Mouse (Mus musculus): Measurements from ENCODE around the gene Kcnh1. TPM values are rescaled to one million over a fixed set of nuclear protein-coding genes. Genes with fewer than 3 reads are reported as not detected.
A peak's percentile ranks its signal among the peaks of the same experiment; 100 is the strongest.

Kcnh1 gene
- polyA plus RNA-seq, 1 experiment from 2014 or later = 3.0 TPM

DNA sequence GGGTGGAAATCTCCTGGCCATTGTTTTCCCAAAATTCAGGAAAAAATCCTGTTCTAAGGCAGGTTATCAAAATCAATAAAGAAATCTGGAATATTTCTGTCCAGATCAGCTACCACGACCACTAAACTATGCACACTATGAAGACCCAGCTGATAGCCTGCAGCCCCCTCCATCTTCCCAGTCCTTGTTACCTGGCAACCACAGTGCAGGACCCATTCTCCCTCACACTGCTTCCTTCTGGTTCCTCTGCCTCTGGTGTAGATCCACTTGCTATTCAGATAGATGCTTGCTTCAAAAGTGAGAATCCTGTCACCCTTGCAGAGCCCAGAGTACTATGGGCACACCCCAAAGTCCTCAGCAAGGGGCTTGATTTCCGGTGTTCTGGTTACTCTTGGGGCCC, 351.5 kb downstream of the Kcnh1 start:
- peak; percentile 70; the same call in 1 of the 2 replicates for ATAC-seq
- Histone ChIP-seq H3K4me1 (ENCODE audit: control insufficient read depth, insufficient read depth, low read length) (peaks cover 6% of the 10 kb centered on the region; the same call in 1 of the 2 replicates), H3K4me2 (ENCODE audit: low read length) (no peak overlapping the region), H3K9ac (ENCODE audit: low read depth, low read length) (no peak overlapping the region), H3K4me3 (ENCODE audit: low read depth, low read length) (no peak overlapping the region), H3K27me3 (ENCODE audit: control insufficient read depth, insufficient read depth, low read depth, low read length) (no peaks in the 10 kb centered on the region), H3K9me3 (replicated peaks; ENCODE audit: control insufficient read depth, low read length, poor library complexity, severe bottlenecking) (no peaks in the 10 kb centered on the region), H3K27ac (ENCODE audit: low read length) (no peak overlapping the region), H3K36me3 (ENCODE audit: control insufficient read depth, insufficient read depth, low read length) (no peaks in the 10 kb centered on the region)
- WGBS = 62% methylated on average over 2 of the region's 2 CpGs

DNA sequence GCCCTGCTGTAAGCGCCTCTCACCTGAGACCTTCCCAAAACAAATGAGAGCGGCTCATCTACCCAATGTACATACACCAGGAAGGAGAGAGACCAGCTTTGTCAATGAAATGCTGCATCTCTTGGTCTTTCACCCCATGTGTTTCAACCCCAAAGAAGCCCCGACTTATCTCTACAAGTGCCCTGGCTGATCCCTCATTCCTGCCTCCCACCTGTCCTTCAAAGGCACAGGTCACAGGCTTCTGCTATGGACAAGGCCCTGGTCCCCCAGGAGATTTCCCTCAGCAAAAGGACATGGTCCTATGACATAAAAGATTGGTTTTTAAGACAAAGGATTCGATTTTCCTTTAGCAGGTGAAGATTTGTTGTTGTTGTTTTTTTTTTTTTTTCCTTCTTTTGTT, 353.1 kb downstream of the Kcnh1 start:
- Histone ChIP-seq H3K27me3 (ENCODE audit: control insufficient read depth, insufficient read depth, low read depth, low read length) (no peaks in the 10 kb centered on the region), H3K27ac (ENCODE audit: low read length) (no peak overlapping the region), H3K9me3 (replicated peaks; ENCODE audit: control insufficient read depth, low read length, poor library complexity, severe bottlenecking) (no peaks in the 10 kb centered on the region), H3K4me3 (ENCODE audit: low read depth, low read length) (no peak overlapping the region), H3K9ac (ENCODE audit: low read depth, low read length) (no peak overlapping the region), H3K36me3 (ENCODE audit: control insufficient read depth, insufficient read depth, low read length) (no peaks in the 10 kb centered on the region), H3K4me1 (ENCODE audit: control insufficient read depth, insufficient read depth, low read length) (peaks cover 6% of the 10 kb centered on the region; the same call in 1 of the 2 replicates), H3K4me2 (ENCODE audit: low read length) (no peak overlapping the region)
- WGBS = 95% methylated on average over 4 of the region's 4 CpGs
- no peak for ATAC-seq

GRCm38 (mm10) chr1:192544091-192544490, 353.5 kb downstream of the Kcnh1 start:
- WGBS = 53% methylated on average over 9 of the region's 9 CpGs

DNA sequence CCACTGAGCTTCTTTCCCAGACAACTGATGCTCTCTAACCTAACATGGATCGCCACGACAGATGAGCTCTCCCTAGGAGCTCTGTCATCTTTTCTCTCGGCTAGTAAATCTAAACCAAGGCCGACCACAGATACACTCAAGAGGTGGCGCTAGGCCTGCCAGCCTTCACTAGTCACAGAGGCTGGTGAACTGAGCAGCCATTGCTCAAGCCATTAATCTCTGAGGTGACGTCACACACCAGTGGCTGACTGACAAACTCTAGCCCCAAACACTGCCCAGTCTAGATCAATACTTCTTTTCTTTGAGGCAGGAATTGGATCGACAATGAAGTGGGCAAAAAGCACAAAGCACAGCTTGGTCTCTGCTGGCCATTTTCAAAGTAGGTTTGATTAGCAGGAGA, 354.3 kb downstream of the Kcnh1 start:
- Histone ChIP-seq H3K4me1 (ENCODE audit: control insufficient read depth, insufficient read depth, low read length) (peaks cover 6% of the 10 kb centered on the region; the same call in 1 of the 2 replicates), H3K9me3 (replicated peaks; ENCODE audit: control insufficient read depth, low read length, poor library complexity, severe bottlenecking) (no peaks in the 10 kb centered on the region), H3K27me3 (ENCODE audit: control insufficient read depth, insufficient read depth, low read depth, low read length) (no peaks in the 10 kb centered on the region), H3K36me3 (ENCODE audit: control insufficient read depth, insufficient read depth, low read length) (no peaks in the 10 kb centered on the region), H3K27ac (ENCODE audit: low read length) (no peak overlapping the region), H3K9ac (ENCODE audit: low read depth, low read length) (no peak overlapping the region), H3K4me2 (ENCODE audit: low read length) (no peak overlapping the region), H3K4me3 (ENCODE audit: low read depth, low read length) (no peak overlapping the region)
- ATAC-seq = no peak
- 44% methylated on average over 7 of the region's 7 CpGs for WGBS

More at GRCm38 (mm10) chr1:192544091-192544490, 353.5 kb downstream of the Kcnh1 start:
- no peak overlapping the region for H3K9ac ChIP-seq (ENCODE audit: low read depth, low read length)
- no peaks in the 10 kb centered on the region for H3K27me3 ChIP-seq (ENCODE audit: control insufficient read depth, insufficient read depth, low read depth, low read length)
- H3K4me2 ChIP-seq (ENCODE audit: low read length) = no peak overlapping the region
- no peaks in the 10 kb centered on the region for H3K36me3 ChIP-seq (ENCODE audit: control insufficient read depth, insufficient read depth, low read length)
- peaks cover 6% of the 10 kb centered on the region; the same call in 1 of the 2 replicates for H3K4me1 ChIP-seq (ENCODE audit: control insufficient read depth, insufficient read depth, low read length)
- 0 out of 2 replicates have a peak, but pooled peaks have one; percentile 31 for ATAC-seq
- no peak overlapping the region for H3K27ac ChIP-seq (ENCODE audit: low read length)
- no peaks in the 10 kb centered on the region for H3K9me3 ChIP-seq (replicated peaks; ENCODE audit: control insufficient read depth, low read length, poor library complexity, severe bottlenecking)
- H3K4me3 ChIP-seq (ENCODE audit: low read depth, low read length) = no peak overlapping the region

- Histone ChIP-seq H3K36me3 (ENCODE audit: control insufficient read depth, insufficient read depth, low read length) (no peaks in the 10 kb centered on the region), H3K9ac (ENCODE audit: low read depth, low read length) (no peak overlapping the region), H3K4me2 (ENCODE audit: low read length) (no peak overlapping the region), H3K4me3 (ENCODE audit: low read depth, low read length) (no peak overlapping the region), H3K27ac (ENCODE audit: low read length) (no peak overlapping the region), H3K4me1 (ENCODE audit: control insufficient read depth, insufficient read depth, low read length) (peaks cover 6% of the 10 kb centered on the region; the same call in 1 of the 2 replicates), H3K27me3 (ENCODE audit: control insufficient read depth, insufficient read depth, low read depth, low read length) (no peaks in the 10 kb centered on the region), H3K9me3 (replicated peaks; ENCODE audit: control insufficient read depth, low read length, poor library complexity, severe bottlenecking) (no peaks in the 10 kb centered on the region)
- 31% methylated on average over 1 of the region's 1 CpGs for WGBS
- no peak for ATAC-seq
These were observed 356.3 kb downstream of the Kcnh1 start for GRCm38 (mm10) chr1:192546843-192547242.

DNA sequence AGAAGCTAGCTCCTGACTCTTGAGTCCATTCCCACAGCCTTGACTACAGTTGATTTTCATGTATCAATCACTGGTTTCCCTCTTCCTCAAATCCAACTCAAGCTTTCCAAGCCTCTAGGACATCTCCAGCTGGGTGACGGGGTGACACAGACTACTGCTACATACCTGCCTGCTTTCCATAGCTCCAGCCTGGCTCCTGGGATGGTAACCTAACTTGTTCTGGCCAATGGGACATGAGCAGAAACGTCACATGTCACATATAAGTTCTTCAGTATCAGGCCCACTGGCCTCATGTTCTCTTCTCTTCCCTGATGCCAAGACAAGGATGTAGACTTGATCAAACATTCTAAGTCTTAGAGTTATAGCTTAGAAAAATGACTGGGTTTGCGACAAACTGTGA, 360.0 kb downstream of the Kcnh1 start:
- ATAC-seq = no peak
- 92% methylated on average over 3 of the region's 3 CpGs for WGBS
- Histone ChIP-seq H3K36me3 (ENCODE audit: control insufficient read depth, insufficient read depth, low read length) (no peaks in the 10 kb centered on the region), H3K4me1 (ENCODE audit: control insufficient read depth, insufficient read depth, low read length) (no peaks in the 10 kb centered on the region), H3K27ac (ENCODE audit: low read length) (no peak overlapping the region), H3K9me3 (replicated peaks; ENCODE audit: control insufficient read depth, low read length, poor library complexity, severe bottlenecking) (no peaks in the 10 kb centered on the region), H3K4me2 (ENCODE audit: low read length) (no peak overlapping the region), H3K27me3 (ENCODE audit: control insufficient read depth, insufficient read depth, low read depth, low read length) (no peaks in the 10 kb centered on the region), H3K9ac (ENCODE audit: low read depth, low read length) (no peak overlapping the region), H3K4me3 (ENCODE audit: low read depth, low read length) (no peak overlapping the region)

DNA sequence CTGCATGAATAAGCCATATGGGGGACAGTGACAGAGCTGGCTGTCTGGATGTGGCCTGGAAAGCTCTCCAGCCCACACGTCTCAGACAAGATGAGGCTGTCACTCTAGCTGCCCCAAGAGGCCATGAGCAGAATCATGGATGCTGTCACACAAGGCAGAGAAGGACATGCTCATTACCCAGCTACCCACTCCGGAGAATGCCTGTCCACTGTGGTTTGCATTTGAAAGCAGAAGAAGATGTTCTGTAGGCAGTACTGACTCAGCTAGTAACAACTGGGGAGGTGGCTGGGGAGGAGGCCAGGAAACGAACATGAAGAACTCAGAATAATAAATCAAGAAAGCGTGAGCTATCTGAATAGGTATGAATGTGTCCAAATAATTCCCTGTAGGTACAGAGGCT, 364.9 kb downstream of the Kcnh1 start:
- Histone ChIP-seq H3K27ac (ENCODE audit: low read length) (no peak overlapping the region), H3K36me3 (ENCODE audit: control insufficient read depth, insufficient read depth, low read length) (no peaks in the 10 kb centered on the region), H3K4me2 (ENCODE audit: low read length) (no peak overlapping the region), H3K9ac (ENCODE audit: low read depth, low read length) (no peak overlapping the region), H3K27me3 (ENCODE audit: control insufficient read depth, insufficient read depth, low read depth, low read length) (no peaks in the 10 kb centered on the region), H3K4me3 (ENCODE audit: low read depth, low read length) (no peak overlapping the region), H3K4me1 (ENCODE audit: control insufficient read depth, insufficient read depth, low read length) (no peaks in the 10 kb centered on the region), H3K9me3 (replicated peaks; ENCODE audit: control insufficient read depth, low read length, poor library complexity, severe bottlenecking) (no peaks in the 10 kb centered on the region)
- ATAC-seq = no peak
- 58% methylated on average over 4 of the region's 4 CpGs for WGBS

GRCm38 (mm10) chr1:192557978-192558594, 367.5 kb downstream of the Kcnh1 start:
- Histone ChIP-seq H3K27me3 (ENCODE audit: control insufficient read depth, insufficient read depth, low read depth, low read length) (no peaks in the 10 kb centered on the region), H3K9ac (ENCODE audit: low read depth, low read length) (no peak overlapping the region), H3K9me3 (replicated peaks; ENCODE audit: control insufficient read depth, low read length, poor library complexity, severe bottlenecking) (no peaks in the 10 kb centered on the region), H3K4me2 (ENCODE audit: low read length) (no peak overlapping the region), H3K27ac (ENCODE audit: low read length) (no peak overlapping the region), H3K4me1 (ENCODE audit: control insufficient read depth, insufficient read depth, low read length) (no peaks in the 10 kb centered on the region), H3K36me3 (ENCODE audit: control insufficient read depth, insufficient read depth, low read length) (no peaks in the 10 kb centered on the region), H3K4me3 (ENCODE audit: low read depth, low read length) (no peak overlapping the region)
- whole genome bisulfite sequencing = 31% methylated on average over 5 of the region's 5 CpGs
- no peak for ATAC-seq

DNA sequence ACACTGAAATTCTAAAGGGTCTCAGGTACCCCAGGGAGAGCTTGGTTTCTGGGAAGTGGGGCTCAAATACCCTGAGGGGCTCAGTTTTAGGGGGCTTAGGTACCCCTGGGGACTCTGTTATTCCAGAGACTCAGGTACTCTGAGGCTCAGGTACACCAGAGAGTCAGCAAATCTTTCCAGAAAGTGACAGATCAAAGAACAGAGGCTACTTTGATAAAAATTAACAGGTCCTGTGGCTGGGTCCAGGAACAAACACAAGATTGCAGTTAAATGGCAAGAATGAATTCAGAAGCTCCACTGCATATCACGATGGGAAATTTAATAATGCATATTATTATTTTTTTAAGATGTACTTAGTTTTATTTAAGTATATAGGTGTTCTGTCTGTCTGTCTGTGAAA, 368.8 kb downstream of the Kcnh1 start:
- no peaks in the 10 kb centered on the region for H3K27me3 ChIP-seq (ENCODE audit: control insufficient read depth, insufficient read depth, low read depth, low read length)
- no peak overlapping the region for H3K9ac ChIP-seq (ENCODE audit: low read depth, low read length)
- H3K9me3 ChIP-seq (replicated peaks; ENCODE audit: control insufficient read depth, low read length, poor library complexity, severe bottlenecking) = no peaks in the 10 kb centered on the region
- 94% methylated on average over 1 of the region's 1 CpGs for WGBS
- ATAC-seq = no peak
- no peaks in the 10 kb centered on the region for H3K36me3 ChIP-seq (ENCODE audit: control insufficient read depth, insufficient read depth, low read length)
- no peaks in the 10 kb centered on the region for H3K4me1 ChIP-seq (ENCODE audit: control insufficient read depth, insufficient read depth, low read length)
- no peak overlapping the region for H3K4me3 ChIP-seq (ENCODE audit: low read depth, low read length)
- H3K4me2 ChIP-seq (ENCODE audit: low read length) = no peak overlapping the region
- no peak overlapping the region for H3K27ac ChIP-seq (ENCODE audit: low read length)

Data from midbrain, embryonic 16.5 days (tissue).